Mouse (Mus musculus) CH12.LX (cell line): Measurements from ENCODE around the gene Mindy4b-ps.

Experiments used
- CHD1 ChIP-seq: IDR thresholded peaks from 2 replicates; pipeline ENCODE4 v1.6.1; 2012; ENCODE audit warnings: low read depth, low read length, improper control_type of control experiment, inconsistent platforms
- CTCF ChIP-seq, 2 experiments: IDR thresholded peaks in 1 of 2; conservative IDR thresholded peaks in 1 of 2; 2 replicates each; pipeline ENCODE4 v1.5.1; 2011 to 2012; ENCODE audit warnings: low read depth in 2 of 2, low read length in 2 of 2, improper control_type of control experiment in 1 of 2, inconsistent platforms in 1 of 2, mild to moderate bottlenecking in 1 of 2, moderate library complexity in 1 of 2
- EP300 ChIP-seq: IDR thresholded peaks from 2 replicates; pipeline ENCODE4 v1.6.1; 2011; ENCODE audit warnings: low read length, improper control_type of control experiment
- HCFC1 ChIP-seq: IDR thresholded peaks from 2 replicates; pipeline ENCODE4 v1.6.1; 2012; ENCODE audit warnings: low read depth, mild to moderate bottlenecking, inconsistent platforms, low read length, improper control_type of control experiment
- JUN ChIP-seq: IDR thresholded peaks from 2 replicates; pipeline ENCODE4 v1.6.1; 2011; ENCODE audit warnings: low read depth, mild to moderate bottlenecking, low read length, improper control_type of control experiment, moderate library complexity; ENCODE audit not compliant: insufficient read depth
- NELFE ChIP-seq: IDR thresholded peaks from 2 replicates; pipeline ENCODE4 v1.6.1; 2011; ENCODE audit warnings: low read depth, low read length, improper control_type of control experiment
- POLR2A ChIP-seq: IDR thresholded peaks from 2 replicates; pipeline ENCODE4 v1.6.1; 2011; ENCODE audit warnings: low read depth, mild to moderate bottlenecking, improper control_type of control experiment, low read length
- RAD21 ChIP-seq: IDR thresholded peaks from 2 replicates; pipeline ENCODE4 v1.6.1; 2011; ENCODE audit warnings: low read depth, mild to moderate bottlenecking, low read length, improper control_type of control experiment, moderate library complexity
- SIN3A ChIP-seq: IDR thresholded peaks from 2 replicates; pipeline ENCODE4 v1.6.1; 2012; ENCODE audit warnings: low read length, improper control_type of control experiment, inconsistent platforms
- USF1 ChIP-seq: IDR thresholded peaks from 2 replicates; pipeline ENCODE4 v1.6.1; 2014; ENCODE audit warnings: low read depth, mild to moderate bottlenecking, inconsistent platforms, low read length, improper control_type of control experiment
- USF2 ChIP-seq: conservative IDR thresholded peaks from 2 replicates; pipeline ENCODE4 v1.6.1; 2011; ENCODE audit warnings: low read depth, low read length, improper control_type of control experiment
- ZKSCAN1 ChIP-seq: IDR thresholded peaks from 2 replicates; pipeline ENCODE4 v1.6.1; 2012; ENCODE audit warnings: low read depth, inconsistent platforms, low read length, improper control_type of control experiment, borderline replicate concordance
- ZMIZ1 ChIP-seq: IDR thresholded peaks from 2 replicates; pipeline ENCODE4 v1.6.1; 2012; ENCODE audit warnings: low read depth, mild to moderate bottlenecking, inconsistent platforms, low read length, improper control_type of control experiment

- no peak for TF ChIP-seq CHD1
- no peak for TF ChIP-seq USF1
- no peak for TF ChIP-seq CTCF (conservative IDR thresholded peaks at IDR 0.05 in 1 of 2, IDR thresholded peaks at IDR 0.05 in 1 of 2; ENCODE audit: low read depth in 2 of 2, low read length in 2 of 2)
- TF ChIP-seq EP300, result no peak
- TF ChIP-seq ZMIZ1, result no peak
- no peak for TF ChIP-seq POLR2A
- no peak for TF ChIP-seq NELFE
- TF ChIP-seq USF2, result no peak
- TF ChIP-seq HCFC1, result no peak
- no peak for TF ChIP-seq ZKSCAN1
- no peak for TF ChIP-seq RAD21
- TF ChIP-seq SIN3A, result no peak
- no peak for TF ChIP-seq JUN
Measured at GRCm38 (mm10) chr3:58783602-58784218, 38.4 kb downstream of the Mindy4b-ps start.
